Mouse (Mus musculus) thymus, adult 2 months (tissue): ENCODE measurements around the gene Sh3rf1. TPM values are rescaled to one million over a fixed set of nuclear protein-coding genes. Genes with fewer than 3 reads are reported as not detected.

ENCODE experiments used
- DNase-seq: peaks from one replicate; pipeline ENCODE4 v3.0.0; 2021
- H3K27ac ChIP-seq: fragments of 200-500 bp; 2 replicates; pipeline ENCODE4 v1.5.1; 2012; ENCODE audit warnings: low read length, control low read depth; ENCODE audit not compliant: control insufficient read depth, insufficient read depth
- H3K27me3 ChIP-seq: fragments of 200-500 bp; 2 replicates; pipeline ENCODE4 v1.6.1; 2012; ENCODE audit warnings: mild to moderate bottlenecking, low read length, moderate library complexity, mixed read lengths; ENCODE audit not compliant: control insufficient read depth, insufficient read depth
- H3K36me3 ChIP-seq: fragments of 200-500 bp; 2 replicates; pipeline ENCODE4 v1.6.1; 2012; ENCODE audit warnings: mild to moderate bottlenecking, low read length, moderate library complexity; ENCODE audit not compliant: control insufficient read depth, insufficient read depth
- H3K4me1 ChIP-seq: fragments of 200-500 bp; replicated peaks from 2 replicates; pipeline ENCODE4 v1.6.1; 2012; ENCODE audit warnings: low read length; ENCODE audit not compliant: control insufficient read depth, insufficient read depth
- H3K4me3 ChIP-seq: fragments of 200-500 bp; 2 replicates; pipeline ENCODE4 v1.5.1; 2012; ENCODE audit warnings: mild to moderate bottlenecking, low read length, control low read depth, moderate library complexity; ENCODE audit not compliant: control insufficient read depth, insufficient read depth
- CTCF ChIP-seq: fragments of 200-500 bp; IDR thresholded peaks from 2 replicates; pipeline ENCODE4 v1.5.1; 2012; ENCODE audit warnings: mild to moderate bottlenecking, control low read depth, low read length, moderate library complexity, borderline replicate concordance; ENCODE audit not compliant: control insufficient read depth, poor library complexity, insufficient read depth; ENCODE audit errors: extremely low read depth
- POLR2A ChIP-seq: fragments of 200-500 bp; IDR thresholded peaks from 2 replicates; pipeline ENCODE4 v1.6.1; 2012; ENCODE audit warnings: mild to moderate bottlenecking, low read length, control low read depth, moderate library complexity; ENCODE audit not compliant: control insufficient read depth, poor library complexity, insufficient read depth; ENCODE audit errors: extremely low read depth
- WGBS: fragments of 180-500 bp; shearing (Covaris S2); methylation state at CpG from one replicate; pipeline ENCODE4 v1.1.7; 2018; 5-methylcytosine and 5-hydroxymethylcytosine counted together
- polyA plus RNA-seq: library from polyadenylated mRNA; depleted of rRNA; stranded (reverse); fragments of >200 nt; gene quantifications from 2 replicates; pipeline ENCODE4 v1.2.3, GENCODE M21; 2012

Gene Sh3rf1
- polyA plus RNA-seq, 1 experiment: 7.6 TPM

DNA sequence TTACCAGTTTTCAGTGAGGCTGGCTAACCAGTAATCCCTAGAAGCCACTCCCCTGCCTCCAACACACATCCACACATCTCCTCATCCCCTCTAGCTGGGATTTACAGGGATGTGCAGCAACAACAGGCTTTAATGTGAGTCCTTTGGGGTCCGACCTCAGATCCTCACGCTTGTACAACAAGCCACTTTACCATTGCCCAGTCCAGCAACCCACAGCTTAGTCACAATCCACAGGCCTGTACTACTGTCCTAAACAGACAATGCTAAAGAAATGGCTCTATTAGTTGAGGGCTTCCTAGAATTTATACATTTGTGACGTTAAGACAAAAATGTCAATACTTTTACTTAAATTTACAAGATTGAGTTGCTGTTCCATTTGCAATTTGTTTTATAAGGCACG is 71.4 kb downstream of the Sh3rf1 start:
- DNase-seq: no peak
- H3K27ac ChIP-seq: no peak overlapping the region
- 98% methylated on average over 4 of the region's 4 CpGs for WGBS
- H3K4me3 ChIP-seq: no peak overlapping the region
- H3K4me1 ChIP-seq: no peaks in the 10 kb centered on the region
- TF ChIP-seq CTCF (no peak), POLR2A (no peak)
- no peaks in the 10 kb centered on the region for H3K36me3 ChIP-seq
- no peaks in the 10 kb centered on the region for H3K27me3 ChIP-seq

DNA sequence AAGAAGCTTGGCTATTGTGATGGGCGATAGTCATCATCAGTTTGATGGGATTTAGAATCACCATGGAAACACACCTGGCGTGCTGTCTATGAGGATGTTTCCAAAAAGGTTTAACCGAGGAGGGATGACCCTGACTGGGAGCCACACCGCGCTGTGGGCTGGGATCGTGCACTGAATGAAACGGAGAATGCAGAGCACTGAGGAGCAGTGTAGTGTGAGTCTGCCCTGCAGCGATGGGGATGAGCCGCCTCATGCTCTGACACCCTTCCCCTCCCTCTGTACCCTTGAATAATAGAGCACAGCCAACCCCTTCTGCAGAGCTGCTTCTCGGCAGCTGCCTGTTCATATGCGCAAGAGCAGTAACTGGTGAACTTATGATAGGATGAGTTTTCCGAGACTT is 71.8 kb downstream of the Sh3rf1 start:
- Histone ChIP-seq H3K36me3 (no peaks in the 10 kb centered on the region), H3K4me1 (no peaks in the 10 kb centered on the region), H3K4me3 (no peak overlapping the region), H3K27me3 (no peaks in the 10 kb centered on the region), H3K27ac (no peak overlapping the region)
- no peak for DNase-seq
- TF ChIP-seq POLR2A (no peak), CTCF (no peak)
- WGBS: 96% methylated on average over 12 of the region's 12 CpGs

DNA sequence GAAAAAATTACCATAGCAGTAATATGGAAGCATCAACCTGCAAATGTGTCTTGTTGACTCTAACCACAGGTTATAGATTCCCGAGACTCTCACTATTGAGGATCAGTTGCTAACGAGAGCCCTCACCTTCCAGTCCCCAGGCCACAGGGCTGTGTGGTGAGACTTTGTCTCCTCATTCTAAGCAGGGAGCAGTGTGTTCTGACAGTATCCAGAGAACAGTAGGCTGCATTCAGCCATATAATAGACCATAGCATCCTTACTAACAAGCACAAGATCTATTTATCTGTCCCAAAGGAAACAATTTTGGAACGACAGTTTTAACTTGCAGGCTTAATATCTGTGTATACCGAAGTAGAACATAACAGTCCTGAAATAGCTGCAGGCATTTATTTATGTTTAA is 75.2 kb downstream of the Sh3rf1 start:
- no peak for DNase-seq
- WGBS: 95% methylated on average over 4 of the region's 4 CpGs
- TF ChIP-seq CTCF (no peak), POLR2A (no peak)

DNA sequence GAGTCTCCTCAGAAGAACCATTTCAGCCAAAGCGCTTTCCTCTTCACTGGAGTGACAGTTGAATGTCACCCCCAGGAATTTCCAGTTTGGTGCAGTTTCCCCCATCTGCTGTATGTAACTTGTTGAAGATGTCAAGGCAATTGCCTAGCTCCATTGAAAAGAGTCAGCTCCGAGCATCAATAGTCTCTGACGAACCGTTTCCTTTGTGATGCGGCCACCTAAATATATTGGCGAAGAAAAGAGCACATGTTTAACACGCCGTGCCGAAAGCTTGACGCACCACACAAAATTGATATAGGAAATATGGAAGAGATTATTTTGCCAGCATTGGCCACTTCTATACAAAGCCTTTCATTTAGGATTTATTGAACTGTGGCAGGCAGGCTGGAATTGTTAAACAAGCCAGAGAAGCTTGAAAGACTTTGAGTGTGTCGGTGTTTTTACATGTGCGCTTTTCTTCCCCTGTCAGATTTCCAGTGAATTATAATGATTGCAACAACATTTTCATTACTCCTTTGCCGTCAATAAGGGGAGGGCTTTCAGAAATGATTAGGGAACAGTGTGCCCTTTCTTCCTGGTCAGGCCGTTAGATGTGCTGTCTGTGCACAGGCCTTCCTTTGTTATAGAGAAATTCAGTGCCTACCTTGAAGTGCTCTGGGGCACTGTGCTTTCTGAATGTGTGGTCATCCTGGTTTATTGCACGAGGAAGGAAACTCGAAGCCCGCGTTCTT is 77.8 kb downstream of the Sh3rf1 start:
- TF ChIP-seq CTCF (no peak), POLR2A (no peak)
- Histone ChIP-seq H3K36me3 (no peaks in the 10 kb centered on the region), H3K4me3 (no peak overlapping the region), H3K27ac (no peak overlapping the region), H3K4me1 (no peaks in the 10 kb centered on the region), H3K27me3 (no peaks in the 10 kb centered on the region)
- WGBS: 96% methylated on average over 18 of the region's 18 CpGs
- no peak for DNase-seq

More for the DNA sequence above, 75.2 kb downstream of the Sh3rf1 start:
- Histone ChIP-seq H3K36me3 (no peaks in the 10 kb centered on the region), H3K27me3 (no peaks in the 10 kb centered on the region), H3K4me3 (no peak overlapping the region), H3K4me1 (no peaks in the 10 kb centered on the region), H3K27ac (no peak overlapping the region)

DNA sequence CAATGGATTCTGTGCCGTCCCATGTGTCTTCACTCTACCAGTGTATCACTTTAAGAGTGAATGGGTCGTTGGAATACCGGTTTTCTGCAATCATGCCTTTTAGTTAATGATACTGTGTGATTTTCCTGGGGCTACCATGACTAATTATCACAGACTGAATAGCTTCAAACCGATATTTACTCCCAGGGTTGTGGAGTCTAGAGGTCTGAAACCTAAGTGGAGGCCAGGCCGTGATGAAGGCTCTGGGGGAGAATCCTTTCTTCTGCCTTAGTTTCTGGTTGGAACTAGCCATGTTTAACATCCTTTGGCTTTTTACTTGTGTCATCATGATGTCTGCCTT is 78.3 kb downstream of the Sh3rf1 start:
- Histone ChIP-seq H3K27ac (no peak overlapping the region), H3K27me3 (no peaks in the 10 kb centered on the region), H3K4me3 (no peak overlapping the region), H3K4me1 (no peaks in the 10 kb centered on the region), H3K36me3 (no peaks in the 10 kb centered on the region)
- TF ChIP-seq POLR2A (no peak), CTCF (no peak)
- no peak for DNase-seq
- 97% methylated on average over 5 of the region's 5 CpGs for WGBS

DNA sequence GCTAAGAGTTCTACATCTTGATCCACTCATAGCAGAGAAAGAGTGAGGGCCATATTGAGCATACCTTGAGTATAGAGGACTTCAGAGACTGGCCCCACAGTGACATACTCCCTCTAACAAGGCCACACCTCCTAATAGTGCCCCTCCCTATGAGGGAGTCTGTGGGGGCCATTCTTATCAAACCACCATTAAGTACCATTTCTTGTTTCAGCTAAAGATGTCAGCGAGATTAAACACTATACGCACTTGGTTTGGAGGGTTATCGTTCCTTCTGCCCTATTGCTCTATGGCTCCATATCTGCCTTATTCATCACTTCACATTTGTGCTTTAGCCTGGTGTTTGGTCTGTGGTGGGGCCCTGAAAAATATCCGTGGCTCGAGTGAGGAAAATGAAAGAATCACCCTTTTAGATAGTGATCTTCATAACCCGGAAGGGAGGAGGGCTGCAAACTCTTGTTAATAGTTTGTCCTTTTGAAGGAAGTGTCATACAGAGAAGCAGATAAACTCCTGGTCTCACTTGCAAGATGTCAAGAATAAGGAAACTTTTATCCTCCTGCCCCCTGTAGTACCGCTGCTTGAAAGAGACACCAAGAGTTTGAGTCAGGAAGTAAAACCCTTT is 81.9 kb downstream of the Sh3rf1 start:
- no peak for DNase-seq
- TF ChIP-seq CTCF (no peak), POLR2A (no peak)
- 48% methylated on average over 7 of the region's 7 CpGs for WGBS
- H3K4me3 ChIP-seq: no peak overlapping the region
- H3K36me3 ChIP-seq: no peaks in the 10 kb centered on the region
- H3K27ac ChIP-seq: no peak overlapping the region
- H3K4me1 ChIP-seq: no peaks in the 10 kb centered on the region
- H3K27me3 ChIP-seq: no peaks in the 10 kb centered on the region
